Mouse (Mus musculus) G1E (cell line): ENCODE data around the gene Sema3c.

Experiments
- CTCF ChIP-seq: IDR thresholded peaks from 2 replicates; pipeline ENCODE4 v1.5.1; 2012; ENCODE audit warnings: low read depth, low read length, inconsistent platforms, mixed read lengths
- GATA1 ChIP-seq: IDR thresholded peaks from 2 replicates; pipeline ENCODE4 v1.6.1; 2012; ENCODE audit warnings: borderline replicate concordance, low read length, inconsistent platforms, mixed read lengths
- GATA2 ChIP-seq: IDR thresholded peaks from 2 replicates; pipeline ENCODE4 v1.6.1; 2012; ENCODE audit warnings: low read depth, low read length, inconsistent platforms, borderline replicate concordance
- POLR2AphosphoS5 ChIP-seq: IDR thresholded peaks from 2 replicates; pipeline ENCODE4 v1.6.1; 2012; ENCODE audit warnings: low read depth, low read length, inconsistent platforms; ENCODE audit not compliant: insufficient replicate concordance
- TAL1 ChIP-seq: conservative IDR thresholded peaks from 2 replicates; pipeline ENCODE4 v1.6.1; 2012; ENCODE audit warnings: low read depth, low read length, inconsistent platforms, mixed read lengths

- TF ChIP-seq CTCF, result no peak
- TF ChIP-seq GATA1, result no peak
- TF ChIP-seq GATA2, result no peak
- no peak for TF ChIP-seq POLR2AphosphoS5
- TF ChIP-seq TAL1, result no peak
These were observed 30.9 kb upstream of the Sema3c start for GRCm38 (mm10) chr5:17543141-17543540.
